Mouse (Mus musculus): ENCODE measurements around the gene Gm43302.
"Not testable (repeated sequence)": the region's sequence is repeated elsewhere in the genome, so short reads cannot be mapped to it uniquely, and the experiment has no call there.

Gene Gm43302

DNA sequence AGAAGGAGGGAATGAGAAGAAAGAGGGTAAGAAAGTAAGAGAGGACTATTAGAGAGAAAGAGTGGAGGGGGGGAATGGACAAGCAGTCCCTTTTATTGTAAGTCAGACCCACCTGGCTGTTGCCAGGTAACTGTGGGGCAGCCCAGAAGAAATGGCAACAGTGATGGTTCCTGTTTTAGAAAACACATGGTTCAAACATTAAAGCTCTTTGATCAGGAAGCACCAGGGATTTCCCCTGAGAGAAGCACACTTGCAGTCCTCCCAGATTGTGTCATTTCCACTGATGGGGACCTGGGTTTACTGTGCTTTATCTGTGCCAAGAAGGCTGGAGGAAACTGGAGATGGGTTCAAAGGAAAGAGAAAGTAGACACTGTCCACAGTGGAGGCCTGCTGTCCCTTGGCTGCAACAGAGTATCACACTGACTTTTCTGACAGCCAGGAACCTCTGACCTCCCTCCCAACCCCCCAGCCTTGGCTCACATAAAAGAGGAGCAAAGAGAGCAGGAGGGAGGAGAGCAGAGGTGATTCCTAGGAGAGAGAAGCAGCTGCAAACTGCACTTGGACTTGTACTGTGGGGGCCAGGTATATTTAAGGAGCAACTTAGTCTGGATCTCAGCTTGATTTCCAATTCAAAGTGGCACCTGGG lies 95.5 kb downstream of the Gm43302 start:
- not testable (repeated sequence) for DNase-seq

DNA sequence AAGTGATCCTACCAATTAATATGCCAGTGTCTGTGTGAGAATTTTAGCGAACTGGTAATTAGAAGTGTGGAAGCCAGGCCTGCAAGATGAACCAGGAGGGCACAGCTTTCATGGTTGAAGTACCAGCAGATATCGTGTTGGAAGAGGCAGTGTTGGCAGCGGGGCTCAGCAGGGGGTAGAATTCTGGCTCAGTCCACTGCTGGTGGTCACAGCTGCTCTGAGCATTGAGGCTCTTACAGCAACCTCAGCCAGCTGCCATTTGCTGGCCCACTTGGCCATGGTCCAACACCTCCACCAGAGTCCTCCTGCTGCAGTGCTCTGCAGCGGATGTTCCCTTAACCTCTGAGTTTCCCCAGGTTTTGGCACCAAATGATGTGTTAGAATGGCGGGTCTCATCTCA lies 97.2 kb downstream of the Gm43302 start:
- DNase-seq = not testable (repeated sequence)

DNA sequence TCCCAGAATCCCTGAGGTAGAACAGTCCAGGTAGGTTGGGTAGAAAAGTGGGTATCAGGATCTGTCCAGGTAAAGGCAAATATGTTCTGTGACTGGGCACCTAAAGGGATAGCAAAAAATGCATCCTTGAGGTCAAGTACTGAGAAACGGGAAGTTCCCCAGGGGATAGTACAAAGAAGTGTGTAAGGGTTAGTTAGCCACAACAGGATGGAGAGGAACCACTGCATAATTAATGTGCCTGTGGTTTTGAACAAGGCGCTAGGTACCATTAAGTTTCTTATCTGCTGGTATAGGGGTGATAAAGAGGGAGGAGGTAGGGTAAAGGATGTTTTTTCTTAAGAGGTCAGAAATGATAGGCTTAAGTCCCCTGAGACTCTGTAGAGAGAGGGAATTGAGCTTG lies 101.0 kb downstream of the Gm43302 start:
- DNase-seq = not testable (repeated sequence)

DNA sequence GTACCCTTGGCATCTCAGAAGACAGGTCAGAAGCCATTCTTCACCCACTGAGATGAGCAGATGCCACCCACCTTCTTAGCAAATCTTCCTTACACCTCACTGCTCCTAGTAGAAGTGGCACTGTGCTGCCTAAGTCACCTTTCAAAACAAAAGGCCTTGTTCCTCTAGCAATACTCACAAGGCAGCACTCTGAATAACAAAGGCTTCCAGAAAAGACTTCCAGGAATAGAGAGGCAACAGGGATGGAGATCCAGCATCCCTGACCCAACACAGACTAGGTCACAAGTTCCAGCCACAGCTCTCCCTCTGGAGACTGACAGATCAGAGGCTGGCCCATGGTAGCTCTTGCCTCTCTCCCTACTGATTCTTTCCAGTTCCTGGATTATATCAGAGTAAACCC lies 112.0 kb downstream of the Gm43302 start:
- no peak for DNase-seq
